Mouse (Mus musculus) embryonic fibroblast, embryonic 13.5 days (primary cell): ENCODE results near the gene Coq8a. TPM values are rescaled to one million over a fixed set of nuclear protein-coding genes. Genes with fewer than 3 reads are reported as not detected.

ENCODE experiments used
- H3K27ac ChIP-seq: 2 replicates; pipeline ENCODE4 v1.5.1; 2012; ENCODE audit warnings: low read length, control low read depth, inconsistent platforms; ENCODE audit not compliant: insufficient read depth
- H3K4me1 ChIP-seq: 2 replicates; pipeline ENCODE4 v1.6.1; 2011; ENCODE audit warnings: low read length; ENCODE audit not compliant: control insufficient read depth, insufficient read depth
- H3K4me3 ChIP-seq: 2 replicates; pipeline ENCODE4 v1.5.1; 2011; ENCODE audit warnings: mild to moderate bottlenecking, control low read depth, low read length; ENCODE audit not compliant: insufficient read depth
- CTCF ChIP-seq: IDR thresholded peaks from 2 replicates; pipeline ENCODE4 v1.5.1; 2011; ENCODE audit warnings: mild to moderate bottlenecking, control low read depth, low read length, moderate library complexity, borderline replicate concordance; ENCODE audit not compliant: insufficient read depth
- POLR2A ChIP-seq: IDR thresholded peaks from 2 replicates; pipeline ENCODE4 v1.6.1; 2011; ENCODE audit warnings: low read depth, mild to moderate bottlenecking, control low read depth, low read length, moderate library complexity
- polyA plus RNA-seq: library from polyadenylated mRNA; stranded (reverse); fragments of >200 nt; gene quantifications from 2 replicates; pipeline ENCODE4 v1.2.4, GENCODE M21; 2011; ENCODE audit warnings: low read depth; ENCODE audit not compliant: missing spikeins, insufficient read length

Coq8a gene
- polyA plus RNA-seq, 1 experiment, result 3.3 TPM

DNA sequence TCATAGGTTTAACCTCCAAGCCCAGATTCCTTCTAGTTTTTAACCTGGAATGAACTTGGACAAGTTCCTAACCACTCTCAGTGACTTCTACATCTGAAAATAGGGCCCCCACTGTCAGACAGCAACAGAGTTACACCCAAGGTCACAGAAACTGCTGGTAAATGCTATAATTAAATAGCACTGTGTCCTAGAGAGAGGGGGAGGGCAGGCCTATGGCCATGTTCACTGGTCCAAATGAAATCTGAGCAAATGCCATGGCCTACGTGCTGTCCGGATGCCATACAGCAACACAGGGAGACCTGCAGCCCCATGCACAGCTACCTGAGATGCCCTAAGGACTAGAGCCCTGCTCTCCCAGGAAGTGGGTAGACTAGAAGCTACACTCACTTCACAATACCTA, 19.6 kb downstream of the Coq8a start:
- no peak overlapping the region for H3K27ac ChIP-seq
- TF ChIP-seq POLR2A (no peak), CTCF (no peak)
- no peak overlapping the region for H3K4me3 ChIP-seq
- H3K4me1 ChIP-seq, result no peaks in the 10 kb centered on the region

DNA sequence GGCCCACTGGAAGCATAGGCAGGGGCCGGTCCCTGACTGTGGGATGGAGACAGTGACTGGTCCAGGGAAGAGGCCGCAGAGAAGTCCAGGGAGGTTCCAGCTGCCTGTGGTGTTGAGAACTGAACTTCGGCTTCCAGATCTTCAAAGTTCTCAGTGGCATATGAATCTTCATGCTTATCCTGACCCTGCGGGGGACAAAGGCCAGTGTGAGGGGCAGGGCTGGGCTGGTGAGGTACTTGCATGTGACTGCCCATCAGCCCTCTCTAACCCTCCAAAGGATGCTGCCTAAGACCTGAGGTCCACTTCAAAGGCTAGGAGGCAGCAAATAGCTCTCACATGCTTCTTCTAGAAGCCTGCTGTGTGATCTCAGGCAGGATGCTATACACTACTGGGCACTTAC, 20.3 kb downstream of the Coq8a start:
- Histone ChIP-seq H3K4me3 (no peak overlapping the region), H3K27ac (no peak overlapping the region), H3K4me1 (no peaks in the 10 kb centered on the region)
- no peak for TF ChIP-seq POLR2A
- TF ChIP-seq CTCF, result no peak

DNA sequence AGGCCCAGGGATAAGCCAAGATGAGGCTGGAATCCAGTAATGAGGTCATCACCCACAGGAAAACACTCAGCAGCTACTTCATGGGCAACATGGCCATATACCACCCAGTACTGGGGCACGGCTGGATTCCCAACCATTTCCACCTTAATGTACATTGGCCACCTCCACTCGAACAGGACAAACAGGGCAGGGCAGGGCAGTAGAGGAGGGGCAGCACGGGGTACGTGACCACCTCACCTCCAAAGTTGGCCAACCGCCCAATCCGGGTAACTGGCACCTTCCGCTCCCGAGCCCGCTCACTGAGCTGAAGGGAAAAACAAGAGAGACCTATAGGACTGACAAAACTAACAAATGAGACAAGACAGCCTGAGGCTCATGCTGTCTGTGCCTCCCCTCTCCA, 21.1 kb downstream of the Coq8a start:
- H3K4me3 ChIP-seq, result no peak overlapping the region
- H3K4me1 ChIP-seq, result no peaks in the 10 kb centered on the region
- H3K27ac ChIP-seq, result no peak overlapping the region
- TF ChIP-seq CTCF (no peak), POLR2A (no peak)

DNA sequence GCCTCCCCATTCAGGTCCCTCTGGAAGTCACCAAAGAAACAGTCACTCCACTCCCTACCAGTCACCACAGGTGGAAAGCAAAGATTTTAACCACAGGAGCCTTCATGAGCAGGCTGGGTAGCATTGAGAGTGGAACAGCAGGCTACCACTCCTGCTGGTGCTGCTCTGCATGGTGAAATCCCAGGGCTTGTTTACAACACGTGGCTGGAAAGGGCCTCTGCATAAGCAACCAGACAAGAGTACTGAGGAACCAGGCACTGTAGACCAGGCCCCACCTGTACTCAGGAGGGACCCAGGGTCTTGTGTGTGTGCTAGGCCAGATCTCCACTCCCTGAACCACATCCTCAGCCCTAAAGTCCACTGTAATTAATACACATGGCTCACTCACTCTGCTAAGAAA, 22.6 kb downstream of the Coq8a start:
- H3K4me3 ChIP-seq, result no peak overlapping the region
- H3K27ac ChIP-seq, result no peak overlapping the region
- TF ChIP-seq POLR2A (no peak), CTCF (no peak)
- H3K4me1 ChIP-seq, result no peaks in the 10 kb centered on the region

DNA sequence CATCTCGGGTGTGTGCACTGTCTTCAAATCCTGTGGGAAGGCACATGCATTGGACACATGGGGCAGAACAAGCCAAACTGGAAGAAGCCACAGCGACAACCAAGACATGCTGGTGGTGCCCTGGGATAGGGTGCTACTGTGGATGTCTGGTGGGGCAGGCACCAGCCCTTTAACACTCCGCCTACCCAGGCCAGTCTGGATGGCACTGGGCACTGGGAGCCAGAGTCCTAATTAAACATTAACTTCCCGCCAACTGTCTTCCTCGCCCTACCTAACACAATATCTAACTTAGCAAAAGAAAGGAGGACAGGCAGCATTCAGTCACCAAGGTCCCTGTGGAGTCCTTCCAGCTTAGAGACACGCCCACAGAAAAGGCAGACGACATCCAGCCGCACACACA, 23.8 kb downstream of the Coq8a start:
- TF ChIP-seq CTCF, result no peak
- Histone ChIP-seq H3K4me1 (no peaks in the 10 kb centered on the region), H3K4me3 (no peak overlapping the region), H3K27ac (no peak overlapping the region)

DNA sequence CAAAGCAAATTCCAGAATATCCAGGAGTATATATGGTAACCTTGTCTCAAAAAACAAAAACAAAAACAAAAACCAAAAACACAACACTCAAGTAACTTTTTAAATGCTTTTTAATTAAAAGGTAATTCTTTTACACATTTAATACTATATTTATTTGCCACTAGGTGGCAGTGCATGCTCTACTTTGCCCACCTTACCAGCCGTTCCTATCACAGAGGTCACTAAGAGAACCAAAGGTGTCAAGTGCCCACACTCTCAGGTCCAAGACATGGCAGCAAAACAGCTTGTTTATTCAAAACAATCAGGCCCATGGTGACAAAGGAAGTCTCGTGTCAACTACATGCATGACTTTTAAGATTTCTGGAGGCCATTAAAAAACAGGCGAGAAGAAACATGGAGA, 24.2 kb downstream of the Coq8a start:
- Histone ChIP-seq H3K4me1 (no peaks in the 10 kb centered on the region), H3K27ac (no peak overlapping the region), H3K4me3 (no peak overlapping the region)
- TF ChIP-seq POLR2A (no peak), CTCF (no peak)

DNA sequence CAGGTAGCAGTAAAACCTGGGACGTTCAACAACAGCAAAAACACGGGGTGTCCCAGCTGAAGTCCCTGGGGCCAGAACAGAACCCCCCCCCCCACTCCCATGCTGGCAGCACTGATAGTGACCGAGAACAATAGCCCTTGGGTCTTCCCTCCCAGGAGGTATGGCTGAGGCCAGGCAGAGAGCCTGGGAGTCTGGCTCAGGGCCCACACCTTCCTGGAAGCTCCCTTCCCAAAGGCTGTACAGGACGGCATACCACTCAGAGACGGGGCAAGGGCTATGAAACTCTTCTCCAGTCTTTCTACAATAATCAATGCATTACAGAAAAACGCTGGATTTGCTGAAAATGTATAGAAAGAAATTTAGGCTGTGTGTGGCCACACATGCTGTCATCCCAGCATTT, 24.7 kb downstream of the Coq8a start:
- Histone ChIP-seq H3K4me3 (no peak overlapping the region), H3K4me1 (no peaks in the 10 kb centered on the region), H3K27ac (no peak overlapping the region)
- TF ChIP-seq CTCF (no peak), POLR2A (no peak)

DNA sequence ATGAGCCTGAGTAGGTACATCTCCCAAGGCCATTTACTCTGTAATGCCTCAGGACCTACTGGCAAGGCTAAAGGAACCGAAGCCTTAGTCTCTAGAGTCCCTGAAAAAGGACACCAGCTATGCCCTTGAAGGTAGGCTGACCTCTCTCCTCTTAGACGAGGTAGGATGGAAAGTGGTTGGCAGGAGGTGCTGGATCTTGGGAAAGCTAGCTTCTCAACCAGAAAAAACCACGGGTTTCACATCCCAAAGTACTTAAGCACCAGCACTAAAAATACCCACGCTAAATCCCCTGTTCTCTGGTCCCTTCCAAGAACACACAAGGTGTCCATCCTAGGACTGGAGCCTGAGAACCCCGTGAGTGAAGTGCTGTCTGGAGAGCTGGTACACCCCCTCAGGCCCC, 26.4 kb downstream of the Coq8a start:
- H3K27ac ChIP-seq, result no peak overlapping the region
- H3K4me1 ChIP-seq, result no peaks in the 10 kb centered on the region
- no peak overlapping the region for H3K4me3 ChIP-seq
- TF ChIP-seq CTCF, result no peak

DNA sequence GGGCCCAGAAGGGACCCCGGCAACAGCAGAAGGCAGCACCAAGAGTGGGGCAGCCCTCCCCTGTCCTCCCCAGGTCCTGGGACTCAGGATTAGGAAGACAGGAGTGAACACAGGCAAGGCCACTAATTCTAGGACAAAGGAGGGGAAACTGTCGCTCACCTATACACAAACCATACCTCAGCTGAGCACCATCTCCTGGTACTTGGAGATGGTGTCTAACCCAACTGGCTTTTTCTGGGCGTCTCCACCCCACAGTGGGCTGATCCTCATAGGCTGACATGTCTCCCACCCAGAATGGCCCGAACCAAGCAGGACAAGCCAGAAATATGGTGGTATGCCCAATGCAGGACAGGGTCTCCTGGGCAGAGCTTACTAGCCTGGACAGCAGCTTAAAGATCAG, 26.8 kb downstream of the Coq8a start:
- H3K4me1 ChIP-seq, result no peaks in the 10 kb centered on the region
- H3K27ac ChIP-seq, result no peak overlapping the region
- H3K4me3 ChIP-seq, result no peak overlapping the region
- TF ChIP-seq CTCF (no peak), POLR2A (no peak)

DNA sequence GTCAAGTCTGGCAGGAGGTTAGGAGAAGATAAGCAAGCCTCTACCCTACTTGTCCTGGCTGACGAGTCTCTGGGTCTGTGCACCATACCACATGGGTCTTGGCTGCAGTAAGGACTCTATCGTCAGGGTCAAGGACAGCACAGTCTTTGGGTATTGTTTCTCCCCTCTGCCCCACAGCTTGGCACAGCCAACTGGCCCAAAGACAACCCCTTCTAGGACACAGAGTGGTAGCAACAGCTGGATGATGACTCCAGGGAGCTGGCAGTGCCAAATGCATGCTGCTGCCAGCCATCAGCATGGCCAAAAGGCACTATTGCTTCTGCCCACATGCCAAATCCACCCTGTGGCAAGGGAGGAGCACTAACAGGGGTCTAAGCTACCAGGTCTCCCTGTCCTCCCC, 27.5 kb downstream of the Coq8a start:
- TF ChIP-seq CTCF (no peak), POLR2A (no peak)
- H3K27ac ChIP-seq, result no peak overlapping the region
- H3K4me1 ChIP-seq, result no peaks in the 10 kb centered on the region
- no peak overlapping the region for H3K4me3 ChIP-seq

DNA sequence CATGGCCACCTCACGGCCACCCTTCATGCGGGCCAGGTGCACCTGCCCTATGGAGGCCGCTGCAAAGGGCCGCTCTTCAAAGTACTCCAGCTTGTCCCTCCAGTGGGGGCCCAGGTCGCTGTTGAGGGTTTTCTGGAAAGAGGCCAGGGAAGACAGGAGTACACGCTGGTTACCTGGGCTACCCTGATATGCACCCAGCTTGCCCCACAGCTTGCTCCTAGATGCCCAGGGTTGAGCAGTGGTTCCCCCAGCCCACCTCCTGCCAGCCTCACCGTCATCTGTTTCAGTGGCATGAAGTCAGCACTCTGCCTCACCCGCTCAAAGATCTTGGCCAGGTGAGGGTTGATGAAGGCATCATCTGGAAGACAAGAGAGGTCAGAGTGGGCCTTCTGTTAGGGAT, 29.3 kb downstream of the Coq8a start:
- no peak overlapping the region for H3K4me3 ChIP-seq
- H3K4me1 ChIP-seq, result no peaks in the 10 kb centered on the region
- no peak overlapping the region for H3K27ac ChIP-seq
- no peak for TF ChIP-seq CTCF
- no peak for TF ChIP-seq POLR2A
